Mouse (Mus musculus): Measurements from ENCODE around the gene Kalrn.

Kalrn gene

GRCm38 (mm10) chr16:34440019-34440615, 133.2 kb downstream of the Kalrn start:
- DNase-seq (ENCODE audit: low spot score in 2 of 2) = no peak

DNA sequence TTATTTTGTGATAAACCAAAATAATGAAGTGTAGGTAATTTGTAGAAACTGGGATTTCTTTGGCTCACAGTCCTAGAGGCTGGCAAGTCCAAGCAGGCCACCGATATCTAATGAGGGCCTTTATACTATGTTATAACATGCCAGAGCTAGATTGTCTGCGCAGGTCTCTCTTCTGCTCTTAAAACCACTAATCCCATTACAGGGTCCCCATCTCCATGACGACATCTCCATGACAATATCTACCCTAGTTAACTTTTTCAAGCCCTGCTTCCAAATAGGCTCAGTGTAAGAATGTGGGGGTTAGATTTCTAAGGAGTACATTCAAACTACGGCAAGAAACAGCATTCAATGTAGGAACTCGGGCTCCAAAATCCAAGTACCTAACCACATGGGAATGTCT, 143.2 kb downstream of the Kalrn start:
- DNase-seq (ENCODE audit: low spot score in 2 of 2) = no peak

DNA sequence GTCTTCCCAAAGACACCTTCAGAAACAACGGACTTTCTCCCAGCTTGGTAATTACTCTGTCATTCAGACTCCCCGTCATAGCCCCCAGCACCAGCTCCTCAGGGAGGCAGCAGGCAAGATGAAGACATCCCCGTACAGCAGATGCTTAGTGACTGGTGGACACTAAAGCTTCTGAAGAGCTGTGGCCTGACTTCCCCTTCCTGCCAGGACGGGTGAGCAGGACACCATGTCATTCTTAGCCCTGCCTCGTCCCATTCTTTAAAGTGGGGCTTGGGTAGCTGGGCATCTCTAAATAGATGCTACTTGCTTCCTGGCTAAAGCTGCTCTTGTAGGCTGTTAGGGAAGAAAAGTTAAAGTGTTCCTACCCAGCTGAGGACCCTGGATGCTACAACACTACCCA, 145.7 kb downstream of the Kalrn start:
- DNase-seq (ENCODE audit: low spot score in 2 of 2) = no peak

DNA sequence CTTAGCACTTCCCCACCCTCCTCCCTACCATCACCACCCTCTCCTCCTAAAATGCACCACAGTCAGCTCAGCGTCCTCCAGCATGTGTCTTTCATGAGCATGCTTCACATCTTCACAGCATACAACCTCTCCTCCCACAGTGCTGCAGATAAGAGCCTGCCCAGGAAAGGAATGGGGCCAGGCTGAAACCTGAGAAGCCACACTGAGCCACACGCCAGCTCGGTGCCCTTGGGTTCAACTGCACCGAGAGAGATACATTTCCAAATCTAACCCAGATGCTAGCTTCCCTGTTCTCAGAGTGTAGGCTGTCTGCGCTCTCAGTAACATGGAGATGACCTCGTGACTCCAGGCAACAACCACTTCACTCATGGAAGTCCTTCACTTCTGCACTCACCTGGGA, 151.9 kb downstream of the Kalrn start:
- no peak for DNase-seq (ENCODE audit: low spot score in 2 of 2)

DNA sequence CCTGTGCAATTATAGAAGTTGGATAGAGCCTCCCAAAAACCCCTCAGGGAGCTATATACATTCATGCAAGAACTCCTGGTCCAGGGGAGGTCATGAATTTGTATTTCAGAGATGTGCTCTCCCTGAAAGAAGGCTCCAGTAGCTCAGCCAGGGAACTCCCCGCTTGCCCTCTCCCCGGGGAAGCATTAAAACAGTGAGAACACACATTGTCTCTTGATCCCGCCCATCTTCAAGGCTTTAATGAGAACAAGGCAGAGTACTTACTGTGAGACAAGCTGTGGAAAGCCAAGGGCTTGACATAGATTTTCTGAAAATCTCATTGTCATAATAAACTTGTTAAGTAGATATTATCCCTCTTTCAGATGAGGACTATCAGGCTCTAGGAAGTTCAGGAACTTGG, 155.4 kb downstream of the Kalrn start:
- no peak for DNase-seq (ENCODE audit: low spot score in 2 of 2)

DNA sequence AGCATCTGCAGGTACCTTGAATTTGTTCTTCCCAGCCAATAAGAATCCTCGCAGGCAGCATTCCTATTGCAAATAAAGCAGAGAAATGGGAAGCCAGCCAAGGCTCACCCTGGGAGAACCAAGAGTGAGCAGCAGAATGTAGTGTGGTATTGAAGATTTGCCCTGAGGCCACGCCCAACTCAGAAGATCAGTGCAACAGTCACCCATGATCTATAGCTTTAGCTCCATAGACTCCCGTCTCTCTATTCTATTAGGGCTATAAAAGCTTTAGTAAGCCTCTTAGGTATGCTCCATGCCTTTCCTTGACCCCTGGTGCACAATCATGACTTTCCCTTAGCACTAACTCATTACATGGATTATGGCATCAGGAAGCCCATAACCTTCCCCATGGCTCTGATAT, 155.9 kb downstream of the Kalrn start:
- no peak for DNase-seq (ENCODE audit: low spot score in 2 of 2)

GRCm38 (mm10) chr16:34414581-34414980, 158.8 kb downstream of the Kalrn start:
- DNase-seq (ENCODE audit: low spot score in 2 of 2) = no peak

GRCm38 (mm10) chr16:34413868-34414333, 159.4 kb downstream of the Kalrn start:
- no peak for DNase-seq (ENCODE audit: low spot score in 2 of 2)

DNA sequence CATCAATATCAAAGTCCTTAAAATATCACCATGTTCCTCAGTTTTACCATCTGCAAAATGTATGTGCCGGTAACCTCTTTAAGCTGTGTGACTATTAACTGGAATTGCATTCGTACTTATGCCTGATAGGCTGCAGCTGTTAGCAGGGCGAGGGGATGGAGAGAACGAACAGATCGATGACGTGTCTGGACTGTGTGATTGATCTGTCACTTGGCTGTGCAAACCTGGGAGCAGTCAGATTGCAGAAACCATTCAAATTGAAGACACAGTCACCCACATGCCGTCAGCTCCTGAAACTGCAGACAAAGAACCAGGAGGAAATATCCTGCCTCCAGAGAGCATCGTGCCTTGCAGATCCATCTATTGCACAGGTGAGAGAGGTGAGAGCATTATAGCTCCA, 166.3 kb downstream of the Kalrn start:
- DNase-seq (ENCODE audit: low spot score in 2 of 2) = no peak

DNA sequence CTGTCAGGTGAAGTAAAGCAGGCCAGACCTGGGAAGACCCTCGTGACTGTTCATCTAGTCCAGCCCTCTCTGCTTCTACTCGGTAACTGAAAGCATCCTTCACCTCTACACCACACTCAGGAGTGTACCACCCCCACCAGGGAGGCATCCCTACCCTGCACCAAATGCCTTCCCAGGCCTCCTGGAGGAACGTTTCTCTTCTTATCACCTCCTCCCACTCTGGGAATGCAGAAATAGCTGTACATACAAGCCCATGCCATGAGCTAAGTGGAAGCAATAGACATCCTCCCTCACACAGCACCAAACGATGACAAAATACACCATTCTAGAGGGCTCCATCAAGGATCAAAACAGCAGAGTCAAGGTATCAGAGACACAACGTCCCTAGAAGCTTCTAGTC, 168.2 kb downstream of the Kalrn start:
- no peak for DNase-seq (ENCODE audit: low spot score in 2 of 2)

GRCm38 (mm10) chr16:34401216-34401615, 172.1 kb downstream of the Kalrn start:
- DNase-seq (ENCODE audit: low spot score in 2 of 2) = no peak

- peak in 1 of 2 experiments; percentile 44 for DNase-seq (ENCODE audit: low spot score in 2 of 2)
Observed at GRCm38 (mm10) chr16:34400102-34400728, 173.1 kb downstream of the Kalrn start.

GRCm38 (mm10) chr16:34395221-34395811, 178.0 kb downstream of the Kalrn start:
- no peak for DNase-seq (ENCODE audit: low spot score in 2 of 2)

GRCm38 (mm10) chr16:34389520-34390271, 183.6 kb downstream of the Kalrn start:
- no peak for DNase-seq (ENCODE audit: low spot score in 2 of 2)

DNA sequence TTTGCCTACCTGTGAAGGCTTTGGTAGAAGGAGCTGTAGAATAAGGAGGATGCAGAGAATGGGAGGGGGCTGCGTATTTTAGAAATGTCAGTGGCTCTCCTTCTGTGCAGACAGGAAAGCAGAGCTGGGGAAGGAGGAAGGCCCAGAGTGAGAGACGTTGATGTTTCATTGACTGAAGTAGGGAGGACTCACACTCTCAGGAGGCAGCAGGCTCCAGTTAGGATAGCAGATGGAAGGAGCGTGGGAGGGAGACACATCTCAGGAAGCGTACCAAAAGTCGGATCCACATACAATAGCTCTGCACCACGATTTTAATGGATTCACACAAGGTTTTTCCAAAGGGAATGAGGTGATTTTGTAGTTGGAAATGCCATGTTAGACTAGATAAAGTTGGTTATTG, 184.5 kb downstream of the Kalrn start:
- DNase-seq (ENCODE audit: low spot score in 2 of 2) = no peak

DNA sequence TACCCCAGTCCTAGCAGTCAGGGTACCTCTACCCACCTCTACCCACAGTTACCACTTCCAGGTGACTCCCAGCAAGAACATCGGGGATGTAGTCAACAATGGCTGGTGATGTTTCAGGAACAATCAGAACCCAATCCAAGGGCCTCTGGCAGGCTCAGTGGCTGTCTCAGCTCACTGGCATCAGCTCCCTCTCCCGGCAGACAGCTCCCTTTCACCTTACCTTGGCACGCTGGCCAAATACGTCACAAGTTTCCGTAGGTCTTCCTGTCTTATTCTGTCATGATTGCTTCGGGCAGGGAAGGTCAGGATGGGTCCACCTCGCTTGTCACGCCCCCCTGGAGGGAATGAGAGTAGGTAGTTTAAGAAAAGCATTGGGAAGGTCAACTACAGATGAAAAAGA, 188.3 kb downstream of the Kalrn start:
- no peak for DNase-seq (ENCODE audit: low spot score in 2 of 2)

GRCm38 (mm10) chr16:34382992-34383391, 190.3 kb downstream of the Kalrn start:
- no peak for DNase-seq (ENCODE audit: low spot score in 2 of 2)

DNA sequence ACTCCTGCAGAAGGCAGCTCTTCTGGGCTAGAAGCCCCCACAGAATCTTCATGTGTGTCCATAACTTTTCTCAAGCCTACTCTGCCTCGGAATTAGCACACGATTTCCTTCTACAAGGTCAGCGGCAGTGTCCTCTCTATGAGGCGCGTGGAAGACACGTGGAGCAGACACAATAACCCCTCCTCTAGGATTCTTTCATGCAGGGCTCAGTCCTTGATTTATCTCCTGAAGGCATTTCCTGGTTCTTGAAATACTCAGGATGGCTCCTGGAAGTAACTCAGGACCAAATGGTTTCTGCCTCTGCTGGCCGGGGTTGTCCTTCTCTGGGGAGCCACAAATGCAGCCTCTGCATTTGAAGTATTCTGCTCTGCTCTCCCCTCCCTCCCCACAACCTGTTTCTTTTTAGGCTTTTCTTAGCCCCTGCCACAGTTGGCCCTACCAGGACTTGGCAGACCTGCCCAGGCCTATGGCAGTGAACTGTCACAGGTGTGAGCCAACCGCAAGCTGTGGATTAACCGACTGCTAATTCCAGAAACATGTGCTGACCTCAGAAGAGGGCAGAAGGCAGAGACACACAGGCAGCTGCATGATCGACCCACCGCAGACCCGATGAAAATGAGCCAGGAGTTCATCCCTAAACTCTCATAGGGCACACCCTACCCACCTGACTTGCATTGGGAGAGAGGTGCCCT, 197.0 kb downstream of the Kalrn start:
- no peak for DNase-seq (ENCODE audit: low spot score in 2 of 2)

DNA sequence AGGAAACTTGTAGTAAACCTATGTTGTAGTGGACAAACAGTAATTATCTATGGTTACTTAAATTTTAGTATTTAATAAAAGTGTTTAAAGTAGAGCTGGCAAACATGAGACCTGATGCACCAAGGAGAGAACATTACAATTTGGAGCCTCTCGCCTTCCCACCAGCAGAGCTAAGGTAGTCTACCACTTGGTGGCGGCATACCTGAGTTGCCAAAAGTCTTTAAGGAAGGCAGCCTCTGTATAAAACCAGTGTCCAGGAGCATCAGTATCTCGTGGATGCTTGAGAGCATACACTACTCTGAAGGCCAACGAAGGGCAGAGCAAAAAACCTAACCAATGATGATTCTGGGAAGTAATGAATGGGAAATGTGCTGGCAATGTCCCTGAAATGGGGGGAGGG, 199.8 kb downstream of the Kalrn start:
- no peak for DNase-seq (ENCODE audit: low spot score in 2 of 2)

- DNase-seq (ENCODE audit: low spot score in 2 of 2) = no peak
Observed at GRCm38 (mm10) chr16:34372103-34372741, 201.1 kb downstream of the Kalrn start.

DNA sequence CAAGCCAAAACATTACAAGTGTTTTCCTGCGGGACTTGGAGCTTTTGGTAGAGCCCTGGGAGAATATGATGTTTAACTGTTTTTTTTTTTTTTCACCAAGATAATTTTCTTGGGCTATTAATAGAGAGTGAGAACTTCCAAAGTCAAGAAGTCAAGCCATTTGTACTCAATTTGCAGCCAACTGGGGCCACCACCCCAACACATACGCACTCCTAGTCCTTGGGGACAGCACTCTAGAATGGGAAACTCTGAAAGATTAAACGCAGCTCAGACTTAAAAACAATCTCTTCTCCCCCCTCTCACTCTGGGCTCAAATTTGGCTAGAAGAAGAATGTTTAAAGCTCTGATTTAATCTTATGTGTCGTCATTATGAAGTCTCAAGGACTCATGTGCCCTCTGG, 214.1 kb downstream of the Kalrn start:
- no peak for DNase-seq (ENCODE audit: low spot score in 2 of 2)

DNA sequence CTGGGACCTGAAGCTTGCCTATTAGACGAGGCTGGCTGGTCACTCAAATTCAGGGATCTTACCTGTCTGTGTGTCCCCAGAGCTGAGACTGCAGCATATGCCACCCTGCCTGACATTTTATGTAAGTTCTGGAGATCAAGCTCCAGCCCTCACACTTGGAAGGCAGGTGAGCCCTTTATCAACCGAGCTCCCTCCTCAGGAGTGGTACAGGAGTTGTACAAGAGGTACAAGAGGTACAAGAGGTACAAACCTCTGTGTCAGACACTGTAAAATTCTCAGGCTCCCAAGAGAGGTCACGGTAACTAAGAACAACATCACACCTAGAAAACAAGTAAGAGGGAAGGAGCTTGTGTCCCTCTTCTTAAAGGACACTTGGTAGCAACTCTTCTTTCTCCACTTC, 217.8 kb downstream of the Kalrn start:
- no peak for DNase-seq (ENCODE audit: low spot score in 2 of 2)
